Mouse (Mus musculus): Measurements from ENCODE around the gene Casz1.

Casz1 gene

DNA sequence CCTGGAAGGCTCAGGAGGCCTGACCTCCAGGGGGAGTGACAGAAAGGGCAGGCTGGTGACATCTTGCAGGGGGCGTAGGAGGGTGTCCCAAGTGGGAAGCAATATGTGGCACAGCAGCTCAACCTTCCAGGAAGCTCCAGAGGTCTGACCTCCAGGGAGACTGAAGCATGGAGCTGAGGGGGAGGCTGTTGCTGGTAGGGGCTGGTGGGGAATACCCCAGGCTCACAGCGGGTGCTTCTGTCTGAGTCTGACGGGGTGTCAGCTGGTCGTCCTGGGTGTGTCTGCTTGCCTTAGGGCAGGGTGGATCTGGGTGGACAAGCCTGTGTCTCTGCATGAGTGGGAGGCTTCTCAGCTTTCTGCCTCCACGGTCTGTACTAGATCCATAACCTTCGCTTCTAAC lies 38.1 kb downstream of the Casz1 start:
- intact Hi-C loops (cut with DNase I), result no loop called here

DNA sequence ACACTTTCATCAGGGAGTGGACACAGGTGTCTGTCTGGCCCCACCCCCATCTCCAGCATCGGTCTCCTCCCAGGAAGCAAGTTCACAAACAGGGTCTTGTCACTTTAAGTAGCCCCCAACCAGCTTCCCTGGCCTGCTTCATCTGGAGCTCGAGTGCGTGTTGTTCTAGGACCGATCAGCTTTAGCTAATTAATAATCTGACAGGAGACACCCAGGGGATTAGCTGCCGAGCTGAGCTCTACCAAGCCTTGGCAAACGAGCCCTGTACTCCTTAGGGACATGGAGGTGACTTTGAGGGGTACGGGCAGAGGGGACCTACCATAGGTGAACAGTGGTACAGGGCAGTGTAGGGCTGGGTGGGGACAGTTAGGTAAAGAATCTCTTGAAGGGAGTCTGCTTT lies 40.7 kb downstream of the Casz1 start:
- intact Hi-C loops (cut with DNase I), result no loop called here

DNA sequence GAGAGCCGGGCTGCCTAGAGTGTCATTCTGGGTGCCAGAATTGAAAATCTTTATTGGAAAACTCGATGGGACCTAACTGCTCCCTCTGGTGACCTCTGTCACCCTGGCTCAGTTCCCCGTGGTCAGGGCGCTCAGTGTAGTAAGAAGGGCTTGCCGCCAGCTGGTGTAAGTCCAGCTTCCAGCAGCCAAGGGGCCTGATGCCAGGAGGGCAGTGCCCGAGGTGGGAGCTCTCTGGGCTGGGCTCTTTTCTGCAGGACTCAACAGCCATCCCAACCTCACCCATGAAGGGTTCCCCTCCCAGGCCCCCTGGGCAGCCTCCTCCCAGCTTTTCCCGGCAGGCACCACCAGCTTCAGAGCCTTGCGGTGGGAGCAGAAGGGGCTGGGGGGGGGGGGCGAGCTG lies 42.0 kb downstream of the Casz1 start:
- intact Hi-C loops (cut with DNase I), result no loop called here

DNA sequence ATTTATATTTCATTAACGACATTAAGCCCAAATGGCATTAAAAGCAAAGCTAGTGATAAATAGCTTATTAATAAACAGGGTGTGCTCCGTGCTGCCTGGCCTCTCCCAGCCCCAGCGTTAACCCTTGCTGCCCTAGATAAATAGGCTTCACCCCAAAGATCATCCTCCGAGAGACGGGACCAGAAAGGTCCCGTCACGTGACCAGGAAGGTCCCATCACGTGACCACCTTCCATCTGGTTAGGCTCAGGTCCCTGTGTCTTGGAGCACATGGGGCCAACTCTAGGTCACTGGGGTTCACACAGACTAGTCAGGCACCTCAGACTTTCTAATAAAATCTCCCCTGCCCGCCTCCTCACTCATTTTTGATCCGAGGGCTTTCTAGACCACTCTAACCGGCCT lies 42.5 kb downstream of the Casz1 start:
- intact Hi-C loops (cut with DNase I), result no loop called here

DNA sequence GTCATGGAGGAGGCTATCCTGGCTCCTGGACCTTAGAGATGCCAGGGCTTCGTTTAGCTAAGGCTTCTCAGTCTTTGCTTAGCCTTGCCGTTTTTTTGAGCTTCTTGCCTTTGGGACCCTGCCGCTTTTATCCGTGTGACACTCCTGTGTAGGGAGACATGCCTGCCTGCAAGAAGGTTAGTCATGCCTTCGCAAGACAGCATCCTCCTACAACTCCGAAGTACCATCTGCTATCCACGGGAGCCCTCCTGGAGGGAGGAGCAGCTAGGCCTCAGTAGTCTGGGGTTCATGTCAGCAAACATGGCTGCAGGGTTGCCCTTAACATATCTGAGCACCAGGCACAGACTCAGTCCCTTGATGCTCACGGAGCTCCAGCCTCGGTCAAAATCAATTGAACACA lies 43.4 kb downstream of the Casz1 start:
- intact Hi-C loops (cut with DNase I), result no loop called here

DNA sequence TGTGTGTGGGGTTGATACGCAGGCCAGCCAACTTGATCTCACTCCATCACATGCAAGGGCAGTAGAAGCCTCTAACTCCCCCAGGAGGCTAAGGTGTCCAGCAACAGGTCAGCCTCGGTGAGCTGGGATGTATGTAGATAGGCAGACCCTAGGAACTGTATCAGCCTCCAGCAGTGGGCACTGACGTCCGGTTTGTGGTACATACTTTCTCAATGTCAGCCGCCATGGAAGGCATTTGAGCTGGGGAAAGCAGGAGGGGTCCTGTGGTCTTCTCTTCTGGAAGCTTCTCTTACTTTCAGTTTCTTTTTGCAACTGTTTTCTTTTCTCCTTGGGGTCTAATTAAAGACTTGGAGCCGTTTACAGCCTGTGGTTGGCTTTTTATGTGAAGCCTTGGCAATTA lies 45.2 kb downstream of the Casz1 start:
- intact Hi-C loops (cut with DNase I), result no loop called here

DNA sequence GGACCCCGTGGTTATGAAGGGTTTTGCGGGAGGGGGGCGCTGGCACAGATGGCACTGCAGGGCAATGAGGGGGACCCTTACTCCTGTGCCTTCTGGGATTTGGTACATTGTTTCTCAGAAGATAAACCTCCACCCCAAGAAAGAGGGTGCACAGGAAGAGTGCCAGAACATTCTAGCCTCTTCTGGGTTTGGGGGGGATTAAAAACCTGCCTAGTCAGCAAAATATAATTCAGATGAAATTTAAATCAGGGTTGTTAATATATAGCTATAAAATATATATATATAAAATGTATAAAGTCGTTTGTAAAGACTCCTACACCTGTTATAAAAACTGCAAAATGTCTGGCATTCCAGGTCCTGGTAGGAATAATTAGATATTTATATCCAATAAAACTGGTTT lies 48.8 kb downstream of the Casz1 start:
- intact Hi-C loops (cut with DNase I), result no loop called here

DNA sequence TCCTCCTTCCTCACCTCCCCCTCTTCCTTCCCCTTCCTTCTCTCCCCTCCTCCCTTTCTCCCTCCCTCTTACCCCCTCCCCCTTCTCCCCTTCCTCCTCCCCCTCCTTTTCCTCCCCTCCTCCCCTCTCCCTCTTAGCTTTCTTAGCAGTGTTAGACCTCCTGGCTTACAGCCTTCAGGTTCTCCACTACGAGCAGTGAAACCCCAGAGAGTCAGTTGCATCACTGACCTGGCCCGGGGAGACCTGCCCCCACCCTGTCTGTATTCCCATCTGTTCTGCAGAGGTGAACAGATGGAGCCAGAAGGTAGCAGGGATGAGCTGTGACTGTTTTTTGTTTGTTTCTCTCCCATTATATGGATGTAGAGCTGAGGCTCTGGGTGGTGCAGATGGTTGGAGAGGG lies 49.9 kb downstream of the Casz1 start:
- intact Hi-C loops (cut with DNase I), result no loop called here

DNA sequence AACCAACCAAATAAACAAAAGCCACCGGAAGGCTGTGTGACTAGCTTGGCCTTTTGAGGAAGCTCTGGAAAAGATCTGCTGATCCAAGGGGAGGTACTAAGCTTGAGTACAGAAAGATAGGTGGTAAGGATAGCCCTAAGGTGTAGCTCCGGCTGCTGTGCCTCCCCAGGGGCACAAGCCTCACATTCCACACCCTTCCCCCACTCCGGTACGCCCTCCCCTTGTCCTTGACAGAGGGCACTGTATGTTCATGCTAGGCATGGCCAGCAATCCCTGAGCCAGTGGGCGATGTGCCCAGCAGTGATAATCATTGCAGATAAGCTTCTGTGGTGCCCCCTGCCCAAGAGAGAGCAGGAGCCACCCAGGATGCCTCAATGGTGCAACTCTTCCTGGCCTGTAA lies 51.3 kb downstream of the Casz1 start:
- intact Hi-C loops (cut with DNase I), result no loop called here

DNA sequence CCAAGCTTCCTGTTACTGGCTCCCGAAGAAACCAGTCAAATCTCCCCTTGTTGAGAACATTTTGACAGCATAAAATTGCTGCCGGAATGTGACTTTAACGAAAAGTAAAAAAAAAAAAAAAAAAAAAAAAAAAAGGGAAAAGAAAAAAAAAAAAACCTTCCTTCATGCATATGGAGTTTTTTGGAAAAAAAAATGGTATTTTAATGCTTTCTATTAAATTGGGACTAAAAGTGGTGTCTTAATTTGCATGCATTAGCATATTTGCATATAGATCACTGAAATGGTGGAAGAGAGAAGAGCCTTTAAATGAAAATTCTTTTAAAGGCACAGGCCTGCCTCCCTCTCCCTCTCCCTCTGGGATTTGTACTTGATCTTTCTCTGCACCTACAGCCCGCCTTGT lies 52.0 kb downstream of the Casz1 start:
- intact Hi-C loops (cut with DNase I), result no loop called here

DNA sequence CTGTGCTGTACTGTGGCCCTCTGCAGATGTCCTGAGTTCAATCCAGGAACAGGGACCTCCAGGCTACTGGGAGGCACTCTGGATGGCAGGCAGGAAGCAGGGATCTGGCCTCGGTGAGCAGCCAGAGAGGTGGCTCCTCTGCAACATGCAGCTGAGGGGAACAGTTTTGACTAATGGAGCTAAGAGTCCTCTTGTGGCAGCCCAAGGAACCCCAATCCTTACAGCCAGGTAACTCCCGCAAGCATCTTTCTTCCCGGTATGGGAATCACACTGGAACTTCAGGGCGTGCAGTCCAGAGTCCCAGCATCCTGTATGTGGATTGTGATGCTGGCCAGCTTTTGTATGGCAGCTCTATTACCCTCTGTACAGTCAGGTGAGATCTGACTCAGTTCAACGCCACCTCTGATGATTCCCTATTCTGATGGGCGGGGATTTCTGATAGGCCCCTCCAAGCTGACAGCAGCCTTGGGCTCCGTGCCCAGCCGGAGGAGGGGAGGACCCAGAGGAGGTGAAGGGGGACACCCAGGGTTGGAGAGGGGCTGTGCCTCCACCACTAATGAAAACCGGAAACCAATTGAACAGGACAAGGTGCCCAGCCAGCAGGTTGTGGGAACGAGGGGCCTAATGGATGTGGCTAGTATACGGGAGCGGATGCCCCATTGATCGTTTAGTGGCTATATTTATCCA lies 53.3 kb downstream of the Casz1 start:
- intact Hi-C loops (cut with DNase I), result no loop called here

DNA sequence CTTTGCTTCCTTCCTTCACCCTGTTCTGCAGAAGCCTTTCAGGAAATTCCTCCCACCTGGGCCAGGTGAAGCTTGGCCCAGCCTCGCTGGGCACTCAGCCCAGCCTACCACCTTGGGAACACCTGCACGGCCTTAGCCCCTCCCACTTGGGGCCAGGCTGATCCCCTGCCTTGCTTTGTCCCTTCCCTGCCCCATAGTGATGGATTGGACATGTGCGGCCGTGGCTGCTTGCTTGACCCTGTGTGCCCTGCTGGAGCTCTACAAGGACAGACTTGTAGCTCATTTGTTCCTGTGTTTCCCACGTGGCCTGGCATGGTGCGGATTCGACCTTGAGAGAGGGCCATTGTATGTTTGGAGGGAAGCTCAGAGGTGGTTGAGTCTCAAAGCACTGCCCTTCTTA lies 54.0 kb downstream of the Casz1 start:
- intact Hi-C loops (cut with DNase I), result no loop called here

DNA sequence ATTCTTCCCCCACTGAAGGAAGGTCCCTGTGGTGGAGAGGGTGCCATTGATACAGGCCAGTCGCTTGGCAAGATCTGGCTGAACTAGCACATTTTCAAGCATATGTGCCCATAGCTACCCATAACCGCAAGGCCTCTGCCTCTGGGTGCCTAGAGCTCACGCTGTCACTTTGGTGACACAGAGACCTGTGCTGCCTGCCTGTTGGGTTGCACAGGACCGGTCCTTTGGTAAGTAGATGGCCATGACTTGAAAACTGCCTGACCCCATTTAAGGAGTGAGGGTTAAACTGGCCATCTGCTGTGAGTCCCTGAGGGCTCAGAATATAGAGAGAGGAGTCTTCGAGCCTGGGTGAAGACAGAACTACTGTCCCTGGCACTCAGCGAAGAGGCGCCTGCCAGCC lies 55.2 kb downstream of the Casz1 start:
- intact Hi-C loops (cut with DNase I), result no loop called here

DNA sequence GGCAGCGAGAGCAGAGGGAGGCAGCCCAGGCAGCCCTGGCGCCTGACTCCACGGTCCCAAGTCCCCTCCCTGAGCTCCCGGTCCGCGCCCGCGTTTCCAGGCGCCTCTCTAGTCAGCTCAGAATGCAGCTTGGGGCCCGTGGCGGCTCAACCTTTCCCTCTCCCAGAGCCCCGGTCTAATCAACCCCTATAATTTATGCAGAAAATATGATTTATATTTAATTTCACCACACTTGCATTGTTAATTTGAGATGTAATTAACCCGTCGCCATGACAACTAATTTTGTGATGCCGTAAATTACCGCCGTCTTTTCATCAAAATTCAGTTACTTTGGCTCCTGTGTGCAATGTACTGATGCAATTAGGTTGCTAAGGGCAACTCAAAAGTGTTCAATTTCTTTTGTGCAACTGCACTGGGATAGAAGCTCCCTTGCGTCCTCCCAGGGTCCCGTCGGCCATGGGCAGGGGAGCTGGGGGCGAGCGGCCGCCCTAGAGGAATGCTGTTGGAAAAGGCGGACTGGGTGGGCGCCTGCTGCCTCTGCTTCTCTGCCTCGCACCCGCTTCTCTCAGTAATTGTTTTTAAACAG lies 55.8 kb downstream of the Casz1 start:
- intact Hi-C loops (cut with DNase I), result no loop called here

DNA sequence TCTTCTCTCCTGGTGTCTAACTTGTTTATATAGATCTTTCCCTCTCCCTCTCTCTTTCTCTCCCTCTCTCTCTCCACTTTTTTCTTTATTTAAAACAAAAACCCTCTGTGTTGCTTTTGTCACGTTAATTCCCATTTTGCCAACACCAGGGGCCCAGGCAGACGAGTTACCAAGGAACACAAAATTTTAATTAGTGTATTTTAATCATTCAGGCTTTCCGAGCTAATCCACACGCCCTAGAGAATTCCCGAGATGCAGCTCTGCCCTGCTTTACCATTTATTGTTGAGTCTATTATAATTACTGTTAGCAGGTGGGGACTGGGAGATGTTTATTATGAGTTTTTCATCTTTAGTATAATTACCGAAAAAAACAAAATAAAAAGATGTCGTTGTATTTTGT lies 56.4 kb downstream of the Casz1 start:
- intact Hi-C loops (cut with DNase I), result no loop called here

DNA sequence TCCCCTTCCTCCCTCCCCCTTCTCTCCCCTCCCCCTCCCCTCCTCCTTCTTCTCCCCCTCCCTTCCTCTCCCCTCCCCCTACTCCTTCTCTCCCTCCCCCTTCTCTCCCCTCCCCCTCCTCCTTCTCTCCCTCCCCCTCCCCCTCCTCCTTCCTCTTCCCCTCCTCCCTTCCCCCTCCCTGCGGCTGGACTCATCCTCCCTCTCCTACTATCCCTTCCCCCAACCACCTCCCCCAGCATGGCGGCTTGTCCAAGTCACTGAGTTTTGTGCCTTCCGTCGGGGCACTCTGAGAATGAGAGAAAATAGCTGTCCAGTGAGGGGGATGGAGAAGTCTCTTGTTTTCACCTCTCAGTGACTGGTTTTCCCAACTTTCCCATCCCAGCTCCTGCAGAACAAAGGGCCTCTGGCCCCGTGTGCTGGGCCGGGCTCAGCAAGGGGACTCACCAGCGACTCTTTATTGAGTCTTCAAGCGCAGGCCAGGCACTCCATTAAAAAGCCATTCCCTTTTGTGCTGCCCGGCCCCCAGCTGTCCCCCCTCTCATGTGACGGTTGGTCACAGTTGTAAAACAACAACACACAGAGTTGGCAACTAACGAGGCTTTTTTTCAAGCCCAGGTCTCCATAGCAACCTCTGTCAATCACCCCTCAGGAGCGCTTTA lies 62.7 kb downstream of the Casz1 start:
- intact Hi-C loops (cut with DNase I), result no loop called here

DNA sequence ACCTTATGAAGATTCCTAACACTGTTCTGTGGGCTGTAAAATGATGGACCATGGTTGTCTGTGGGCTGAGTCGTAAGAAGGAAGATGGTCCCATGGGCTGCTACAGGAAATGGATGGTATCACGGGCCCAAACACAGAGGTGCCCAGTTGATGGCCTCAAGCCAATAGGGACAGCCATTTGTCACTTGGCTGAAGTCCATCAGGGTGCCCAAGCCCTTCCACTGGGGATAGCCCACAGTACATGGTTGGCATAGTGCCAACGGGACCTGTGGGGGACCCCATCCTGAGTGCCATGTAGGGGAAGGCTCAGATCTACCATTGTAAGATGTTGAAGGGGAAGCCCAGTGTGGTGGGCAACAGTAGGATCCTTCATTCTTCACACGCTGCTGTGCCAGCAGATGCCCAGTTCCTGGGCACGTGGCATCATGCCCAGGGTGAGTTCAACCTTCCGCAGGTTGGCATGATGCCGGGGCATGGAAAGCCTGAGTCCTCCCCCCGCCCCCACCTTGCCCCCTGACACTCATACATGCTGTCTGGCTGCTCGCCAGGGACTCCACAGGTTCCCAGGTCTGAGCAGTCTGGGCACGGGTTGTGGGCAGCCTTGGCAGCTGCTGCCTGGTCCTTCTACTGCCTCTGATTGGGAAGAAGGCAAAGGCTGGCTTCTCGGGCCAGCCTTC lies 63.6 kb downstream of the Casz1 start:
- intact Hi-C loops (cut with DNase I), result no loop called here

DNA sequence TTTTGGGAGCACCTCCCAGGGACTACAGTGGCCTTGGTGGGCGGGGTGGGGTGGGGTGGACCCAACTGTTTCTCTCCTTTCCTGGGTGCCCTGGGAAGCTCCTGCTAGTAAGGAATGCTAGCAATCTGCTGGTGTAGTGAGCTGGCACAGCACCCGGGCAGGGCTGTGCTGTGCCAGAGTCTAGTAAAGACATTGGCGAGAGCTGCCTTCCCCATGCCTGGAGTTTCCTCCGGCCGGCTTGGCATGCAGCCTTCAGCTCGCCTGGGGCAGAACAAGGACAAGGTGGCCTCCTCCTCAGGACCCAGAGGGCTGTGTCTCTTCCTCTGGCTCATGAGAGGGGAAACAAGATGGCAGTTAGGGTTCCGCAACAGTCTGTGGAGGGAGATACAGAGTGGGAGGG lies 65.3 kb downstream of the Casz1 start:
- intact Hi-C loops (cut with DNase I), result no loop called here

DNA sequence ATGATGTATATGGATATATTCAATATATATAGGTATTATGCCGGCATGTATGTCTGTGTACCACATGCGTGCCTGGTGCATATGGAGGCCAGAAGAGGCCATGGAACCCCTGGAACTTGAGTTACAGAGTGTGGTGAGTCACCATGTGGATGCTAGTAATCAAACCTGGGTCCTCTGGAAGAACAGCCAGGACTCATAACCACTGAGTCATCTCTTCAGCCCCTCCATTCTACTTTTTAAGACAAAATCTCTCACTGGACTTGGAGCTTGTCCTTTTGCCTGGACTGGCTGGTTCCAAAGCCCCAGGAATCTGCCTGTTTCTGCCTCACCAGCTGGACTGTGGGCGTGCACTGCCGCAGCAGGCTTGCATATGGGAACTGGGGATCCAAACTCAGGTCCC lies 66.3 kb downstream of the Casz1 start:
- intact Hi-C loops (cut with DNase I), result no loop called here

DNA sequence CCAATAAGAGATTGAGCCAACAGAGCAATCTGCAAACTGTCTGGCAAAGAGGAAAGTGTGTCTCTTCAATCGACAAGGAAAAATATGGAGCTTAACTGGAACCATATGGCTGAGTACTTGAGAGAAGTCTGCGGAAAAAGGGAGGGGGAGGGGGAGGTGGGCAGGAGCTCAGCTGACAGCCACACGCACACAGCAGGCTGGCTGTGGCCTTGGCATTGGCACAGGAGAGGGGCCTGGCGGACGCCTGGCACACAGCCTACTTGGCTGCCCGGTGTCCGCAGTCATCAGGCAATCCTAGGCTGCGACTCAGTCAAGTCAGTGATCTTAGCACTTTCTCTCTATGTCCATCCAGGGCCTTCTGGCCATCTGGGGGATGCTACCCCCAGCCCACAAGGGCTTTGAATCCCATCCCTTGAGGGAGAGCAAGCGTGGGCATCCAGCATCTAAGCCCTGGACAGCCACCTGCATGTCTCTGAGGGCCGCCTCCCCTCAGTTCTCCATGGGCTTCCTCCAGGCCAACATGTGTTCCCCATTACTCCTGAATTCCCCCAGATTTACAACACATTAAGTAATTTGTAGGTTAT lies 67.6 kb downstream of the Casz1 start:
- intact Hi-C loops (cut with DNase I), result no loop called here

DNA sequence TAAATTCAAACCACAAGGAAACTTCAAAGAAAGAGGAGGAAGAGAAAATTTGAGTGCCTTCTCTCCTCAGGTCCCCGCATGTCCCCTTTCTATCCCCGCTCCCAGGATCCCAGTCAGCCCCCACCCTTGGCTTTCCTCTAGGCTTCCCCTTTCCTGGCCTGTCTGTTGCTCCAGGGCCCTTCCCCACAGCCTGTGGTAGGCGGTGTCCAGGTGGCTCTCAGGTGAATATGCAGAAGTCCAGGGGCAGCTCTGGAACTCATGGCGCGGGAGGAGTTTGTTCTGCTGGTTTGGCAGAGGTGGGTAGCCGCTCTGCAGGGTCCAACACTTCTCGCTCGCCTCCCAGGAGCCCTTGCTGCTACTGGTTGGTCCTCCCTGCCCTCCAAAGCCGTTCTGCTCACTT lies 68.1 kb downstream of the Casz1 start:
- intact Hi-C loops (cut with DNase I), result no loop called here

DNA sequence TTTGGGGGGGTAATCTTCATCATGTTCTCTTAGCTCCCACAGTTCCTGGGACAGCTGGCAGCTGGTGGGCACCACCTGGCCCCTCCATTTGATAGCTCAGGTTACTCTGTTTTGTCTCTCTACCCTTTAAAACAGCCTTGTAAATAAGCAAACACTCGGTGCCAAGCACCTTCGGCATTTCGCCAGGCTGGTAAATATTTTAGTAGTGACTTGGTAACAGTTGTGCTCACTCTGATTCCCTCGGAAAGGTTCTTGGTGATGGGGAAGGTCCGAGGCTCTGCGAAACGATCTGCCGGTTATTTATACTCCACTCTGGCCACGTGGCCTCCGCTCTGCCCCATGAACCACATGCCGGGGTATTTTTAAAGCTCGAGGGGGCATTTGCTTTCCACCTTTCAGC lies 68.6 kb downstream of the Casz1 start:
- intact Hi-C loops (cut with DNase I), result no loop called here

Data from adrenal gland (tissue).